Mouse (Mus musculus) kidney, postnatal 36 days (tissue): Measurements from ENCODE around the gene Gm21820.
"Not testable (repeated sequence)": the region's sequence is repeated elsewhere in the genome, so short reads cannot be mapped to it uniquely, and the experiment has no call there.

Experiments
- DNase-seq, 2 experiments: peaks; one replicate each; pipeline ENCODE4 v3.0.0; 2021 to 2022; ENCODE audit warnings: mixed read lengths in 2 of 2

Gene Gm21820

DNA sequence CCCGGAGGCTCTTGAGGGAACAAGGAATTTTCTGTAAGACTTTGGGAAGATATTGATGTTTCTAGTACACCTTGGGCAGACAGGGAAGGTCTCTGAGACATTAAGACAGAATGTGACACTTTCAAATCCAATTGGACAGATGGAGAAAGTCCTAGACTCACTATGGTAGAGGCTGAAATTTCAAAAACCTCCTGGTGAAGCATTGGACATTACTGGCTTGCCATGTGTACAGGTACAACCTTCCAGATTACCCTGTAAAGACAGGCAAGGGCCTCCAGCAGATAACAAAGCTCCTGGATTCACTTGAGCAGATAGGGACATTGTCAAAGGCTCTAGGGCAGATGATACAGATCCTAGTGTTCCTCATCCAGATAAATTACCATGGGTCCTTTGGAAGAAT, at the start of gene Gm21820:
Gene Gm21820 (minus strand): TSS at position 101 of the 400 bp plus-strand sequence.
- DNase-seq = not testable (repeated sequence)
